Mouse (Mus musculus) T-helper 1 cell (primary cell): ENCODE data around the gene Sppl2a.
"Not testable (repeated sequence)": the region's sequence is repeated elsewhere in the genome, so short reads cannot be mapped to it uniquely, and the experiment has no call there.

Experiments
- in situ Hi-C: fragments of 300-600 bp; cut with MboI, MseI; formaldehyde crosslinking; loops from one replicate; pipeline ENCODE4 v1.15.1; 2025; ENCODE audit warnings: high pct_unique_total_duplicates

Gene Sppl2a

GRCm38 (mm10) chr2:126932897-126933641 lies at the start of gene Sppl2a:
Gene Sppl2a, minus strand, starts transcription at chr2:126933235.
- in situ Hi-C loops, result no loop called here

- in situ Hi-C loops, result no loop called here
Observed at GRCm38 (mm10) chr2:126977428-126977827, 44.4 kb upstream of the Sppl2a start.

GRCm38 (mm10) chr2:126961696-126962095 lies 28.7 kb upstream of the Sppl2a start:
- in situ Hi-C loops, result no loop called here

DNA sequence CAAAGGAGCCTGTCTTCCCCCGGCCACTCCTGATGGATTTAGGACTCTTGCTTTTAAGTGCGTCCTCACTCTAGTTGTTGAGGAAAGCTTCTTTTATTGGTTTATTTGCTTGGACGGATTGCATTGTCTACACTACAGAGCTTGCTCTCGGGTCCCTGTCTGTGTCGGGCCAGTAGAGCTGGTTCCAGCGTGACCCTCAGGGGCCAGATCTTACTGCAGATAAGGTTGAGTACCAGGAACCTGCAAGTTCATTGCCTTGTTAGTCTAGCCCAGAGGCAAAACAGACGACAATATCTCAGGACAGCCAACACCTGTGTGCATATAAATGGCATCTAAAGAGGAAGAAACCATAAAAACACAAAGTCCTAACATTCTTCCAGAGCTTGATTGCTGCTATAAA lies 22.6 kb upstream of the Sppl2a start:
- in situ Hi-C loops, result no loop called here

GRCm38 (mm10) chr2:126951085-126951484 lies 18.1 kb upstream of the Sppl2a start:
- in situ Hi-C loops, result no loop called here

DNA sequence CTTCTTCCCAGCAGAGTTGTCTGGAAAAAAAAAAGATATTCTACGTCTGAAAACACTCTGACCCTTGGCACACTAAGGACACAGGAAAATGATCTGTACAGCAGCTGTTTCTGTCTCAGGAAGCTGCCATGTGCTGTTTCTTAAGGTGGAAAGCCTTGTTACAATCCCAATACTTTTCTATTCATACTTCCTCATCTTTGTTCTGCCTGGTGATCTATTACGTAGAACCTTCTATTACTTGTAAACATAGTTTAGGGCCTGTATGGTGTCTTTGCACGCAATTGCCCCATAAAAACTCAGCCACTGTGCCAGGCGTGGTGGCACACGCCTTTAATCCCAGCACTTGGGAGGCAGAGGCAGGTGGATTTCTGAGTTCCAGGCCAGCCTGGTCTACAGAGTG lies 17.4 kb upstream of the Sppl2a start:
- in situ Hi-C loops, result no loop called here

GRCm38 (mm10) chr2:126949856-126950255 lies 16.8 kb upstream of the Sppl2a start:
- in situ Hi-C loops, result no loop called here

DNA sequence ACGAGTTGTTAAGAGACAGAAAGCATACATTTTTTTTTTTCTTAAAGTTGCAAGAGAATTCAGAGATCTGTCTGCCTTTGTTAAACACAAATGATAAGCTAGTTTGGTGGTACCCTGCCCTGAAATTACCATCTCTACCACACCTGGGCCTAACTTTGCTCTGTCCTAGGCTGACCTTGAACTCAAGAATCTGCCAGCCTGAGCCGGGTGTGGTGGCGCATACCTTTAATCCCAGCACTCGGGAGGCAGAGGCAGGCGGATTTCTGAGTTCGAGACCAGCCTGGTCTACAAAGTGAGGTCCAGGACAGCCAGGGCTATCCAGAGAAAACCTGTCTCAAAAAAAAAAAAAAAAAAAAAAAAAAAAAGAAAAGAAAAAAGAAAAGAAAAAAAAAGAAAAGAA lies 16.3 kb upstream of the Sppl2a start:
- in situ Hi-C loops, result not testable (repeated sequence)

DNA sequence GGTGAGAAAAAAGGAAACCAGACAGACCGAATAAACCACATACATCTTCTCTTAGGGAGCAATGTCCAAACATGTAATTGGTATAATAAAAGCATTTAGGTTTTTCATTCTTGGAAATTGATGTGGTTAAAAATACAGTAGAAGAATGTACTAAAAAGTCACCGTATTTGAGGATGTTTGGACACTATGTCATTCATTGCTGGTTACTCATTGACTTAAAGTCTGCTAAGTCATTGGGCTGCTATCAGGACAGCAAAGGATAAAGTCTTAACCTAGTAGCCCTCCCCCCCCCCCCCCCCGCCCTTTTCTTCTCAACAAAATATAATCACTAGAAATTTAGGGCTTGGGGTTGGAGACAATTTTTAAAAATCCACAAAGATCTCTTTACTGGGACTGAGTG lies 15.2 kb upstream of the Sppl2a start:
- in situ Hi-C loops, result no loop called here

- in situ Hi-C loops, result no loop called here
Observed at GRCm38 (mm10) chr2:126947646-126948045, 14.6 kb upstream of the Sppl2a start.

DNA sequence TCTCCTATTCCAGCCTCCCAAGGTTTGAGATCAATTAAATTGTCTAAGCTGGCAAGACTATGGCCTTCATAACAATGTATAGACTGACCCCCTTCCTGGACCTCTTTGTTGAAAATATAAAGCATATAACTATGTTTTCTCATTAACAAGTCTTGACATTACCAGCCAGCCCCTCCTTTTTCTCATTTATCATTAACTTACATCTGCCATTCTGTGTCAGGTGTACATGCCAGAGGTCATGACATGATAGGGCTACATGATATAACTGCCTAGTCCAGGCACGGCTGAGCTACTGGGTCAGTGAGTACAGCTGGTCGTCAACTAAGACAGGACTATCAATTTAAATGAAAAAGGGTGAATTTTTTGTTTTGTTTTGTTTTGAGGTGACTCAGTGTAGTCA lies 10.2 kb upstream of the Sppl2a start:
- in situ Hi-C loops, result no loop called here

DNA sequence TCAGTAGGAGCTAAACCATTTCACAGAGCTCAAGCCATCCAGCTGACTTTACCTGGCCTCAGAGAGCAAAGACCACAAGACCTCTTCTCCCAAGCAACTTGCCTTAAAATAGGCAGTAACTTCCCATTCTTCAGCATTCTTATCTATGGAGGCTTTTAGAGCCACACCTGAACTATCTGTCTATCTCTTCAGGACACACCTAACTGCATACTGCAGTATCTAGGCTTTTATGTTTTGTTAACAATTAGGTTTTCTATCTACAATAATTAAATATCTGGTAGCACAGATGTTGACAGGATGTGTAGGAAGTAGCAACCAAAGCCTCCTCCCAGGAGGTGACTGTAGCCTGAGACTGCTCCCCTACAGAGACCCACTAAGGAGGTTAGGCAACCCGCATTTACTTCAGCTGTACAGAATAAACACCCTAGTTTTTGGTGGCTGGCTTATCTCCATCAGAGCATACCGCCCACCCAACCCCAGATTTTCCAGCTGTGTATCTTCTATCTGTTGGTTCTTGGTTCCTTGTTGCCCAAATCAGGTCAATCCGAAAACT lies 7.4 kb upstream of the Sppl2a start:
- in situ Hi-C loops, result no loop called here

GRCm38 (mm10) chr2:126938069-126938468 lies 5.0 kb upstream of the Sppl2a start:
- in situ Hi-C loops, result no loop called here

- in situ Hi-C loops, result no loop called here
Observed at GRCm38 (mm10) chr2:126933921-126934320, 886 bp upstream of the Sppl2a start.

GRCm38 (mm10) chr2:126932261-126932896 lies 656 bp downstream of the Sppl2a start:
- in situ Hi-C loops, result no loop called here

GRCm38 (mm10) chr2:126931784-126932183 lies 1.3 kb downstream of the Sppl2a start:
- in situ Hi-C loops, result no loop called here

DNA sequence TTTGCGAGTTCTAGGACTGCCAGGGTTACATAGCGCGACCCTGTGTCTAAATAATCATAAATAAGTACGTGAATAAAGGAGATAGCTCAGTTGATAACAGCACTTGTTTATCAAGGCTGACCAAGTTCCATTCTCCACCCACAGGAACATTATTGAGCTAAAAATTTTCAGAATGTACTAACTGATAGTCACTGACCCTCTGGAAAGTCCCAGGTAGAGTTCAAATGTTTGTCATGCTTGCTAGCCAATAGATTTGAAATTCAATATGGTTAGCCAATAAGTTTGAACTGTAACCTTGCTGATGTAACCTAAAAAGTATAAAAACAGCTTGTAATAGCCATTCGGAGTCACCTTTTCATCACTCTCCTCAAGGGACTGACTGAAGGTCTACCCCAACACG lies 4.4 kb downstream of the Sppl2a start:
- in situ Hi-C loops, result no loop called here

DNA sequence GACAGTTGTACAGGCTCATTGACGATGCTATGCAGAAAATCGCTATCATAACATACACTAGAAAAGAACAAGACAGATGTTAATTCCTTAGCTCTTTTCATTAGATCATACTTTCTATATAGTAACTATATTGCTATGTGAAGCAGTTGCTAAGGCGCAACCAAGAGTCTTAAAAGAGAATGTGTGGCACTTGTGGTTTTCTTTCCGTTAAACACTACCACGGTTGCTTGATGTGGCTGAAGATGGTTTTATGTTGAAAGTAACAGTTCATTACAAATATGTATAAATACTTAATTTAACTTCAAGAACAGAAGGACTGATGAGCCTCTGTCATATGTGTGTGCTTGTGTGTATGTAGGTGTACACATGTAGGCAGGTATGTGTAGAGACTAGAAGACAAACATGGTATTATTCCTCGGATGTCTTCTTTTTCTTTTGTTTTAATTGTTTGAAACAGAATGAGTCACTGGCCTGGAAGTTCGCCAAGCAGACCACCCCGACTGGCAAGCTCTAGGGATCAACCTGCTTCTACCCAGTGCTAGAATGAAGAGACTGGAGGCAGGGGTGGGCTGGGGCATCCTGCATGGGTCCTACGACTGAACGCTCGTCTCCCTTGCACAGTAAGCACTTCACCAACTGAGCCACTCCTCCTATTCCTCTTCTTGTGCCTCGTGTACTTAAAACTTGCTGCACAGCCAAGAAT lies 12.5 kb downstream of the Sppl2a start:
- in situ Hi-C loops, result loop anchor here (5.0 kb wide), 2 partner anchors 53 to 82 kb away; no protein-coding TSS in a partner anchor

DNA sequence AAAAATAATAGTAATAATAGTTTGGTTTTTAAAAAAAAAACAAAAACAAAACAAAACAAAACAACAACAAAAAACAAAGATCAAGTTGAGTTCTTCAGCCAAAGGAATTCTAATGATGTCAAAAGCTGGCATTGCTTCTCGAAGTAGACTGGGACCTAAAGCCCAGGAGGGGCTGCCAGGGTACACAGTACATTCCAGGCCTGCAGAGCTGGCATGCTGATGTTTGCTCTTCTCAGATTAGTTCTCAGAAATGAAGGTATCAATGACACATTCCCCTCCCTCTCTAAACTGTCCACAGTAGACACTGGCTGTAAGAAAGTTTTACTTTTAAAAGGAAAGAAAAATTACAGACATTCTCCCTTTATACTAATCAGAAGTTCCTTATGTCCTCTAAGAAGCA lies 16.8 kb downstream of the Sppl2a start:
- in situ Hi-C loops, result no loop called here

- in situ Hi-C loops, result no loop called here
Observed at GRCm38 (mm10) chr2:126914096-126914495, 18.9 kb downstream of the Sppl2a start.

DNA sequence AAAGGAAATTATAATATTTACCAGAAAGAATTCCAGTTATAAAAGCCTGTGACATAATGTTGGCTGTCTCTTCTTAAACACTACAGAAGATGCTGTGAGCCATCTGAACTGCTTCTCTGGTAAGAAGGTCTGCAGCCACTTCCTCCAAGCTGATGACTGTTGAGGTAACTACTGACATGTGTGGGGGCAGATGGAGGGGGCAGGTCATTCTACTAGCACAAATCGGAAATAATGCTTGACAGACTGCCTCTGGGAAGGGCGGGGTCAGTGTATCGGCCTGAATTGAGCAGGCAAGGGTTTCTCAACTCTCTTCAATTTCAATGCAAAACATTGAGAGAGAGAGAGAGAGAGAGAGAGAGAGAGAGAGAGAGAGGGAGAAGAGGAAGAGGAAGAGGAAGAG lies 28.9 kb downstream of the Sppl2a start:
- in situ Hi-C loops, result no loop called here

DNA sequence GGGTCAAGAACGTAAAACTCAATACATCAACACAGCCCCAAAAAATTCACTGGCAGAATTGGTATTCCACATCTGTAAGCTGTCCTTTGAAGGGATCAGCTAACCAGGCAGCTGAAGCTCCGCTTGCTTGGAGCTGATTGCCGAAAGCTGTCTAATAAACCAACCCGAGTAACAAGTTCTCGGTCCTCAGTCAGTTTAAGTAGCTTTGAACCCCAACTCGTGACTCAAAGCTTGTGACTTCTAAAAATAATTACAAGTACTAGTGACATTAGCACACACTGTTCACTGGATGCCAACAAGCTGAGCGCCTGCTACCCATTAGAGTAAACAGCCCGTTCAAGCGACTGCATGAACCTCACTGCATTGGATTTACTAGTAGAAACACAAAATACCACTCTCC lies 35.5 kb downstream of the Sppl2a start:
- in situ Hi-C loops, result no loop called here
